Mouse (Mus musculus) right cerebral cortex, adult 18-20 months (tissue): ENCODE data around the gene Flt3l.
"Not testable (repeated sequence)": the region's sequence is repeated elsewhere in the genome, so short reads cannot be mapped to it uniquely, and the experiment has no call there.

Experiments
- DNase-seq: peaks from one replicate; pipeline ENCODE4 v3.0.0; 2022; ENCODE audit warnings: mixed read lengths

The Flt3l gene

DNA sequence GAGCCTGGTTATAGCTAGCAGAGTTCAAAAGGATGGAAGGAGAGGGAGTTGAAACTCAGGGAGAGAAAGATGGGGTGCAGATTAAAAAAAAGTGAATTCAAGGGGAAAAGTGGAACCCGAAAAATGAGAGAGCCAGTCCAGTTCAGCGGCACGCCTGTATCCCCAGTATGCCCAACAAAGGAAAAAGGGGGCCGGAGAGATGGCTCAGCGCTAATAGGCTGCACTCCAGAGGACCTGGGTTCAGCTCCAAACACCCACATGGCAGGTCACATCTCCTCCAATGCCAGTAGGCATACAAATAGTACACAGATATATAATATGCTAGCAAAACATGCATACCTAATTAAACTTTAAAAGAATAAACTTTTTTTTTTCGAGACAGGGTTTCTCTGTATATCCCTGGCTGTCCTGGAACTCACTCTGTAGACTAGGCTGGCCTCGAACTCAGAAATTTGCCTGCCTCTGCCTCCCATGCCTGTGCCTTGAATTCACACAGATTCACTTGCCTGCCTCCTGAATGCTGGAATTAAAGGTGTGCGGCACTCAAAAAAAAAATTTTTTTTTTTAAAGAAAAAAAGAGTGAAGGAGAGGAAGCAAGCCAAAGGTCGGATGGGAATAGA lies 26.9 kb upstream of the Flt3l start:
- no peak for DNase-seq

DNA sequence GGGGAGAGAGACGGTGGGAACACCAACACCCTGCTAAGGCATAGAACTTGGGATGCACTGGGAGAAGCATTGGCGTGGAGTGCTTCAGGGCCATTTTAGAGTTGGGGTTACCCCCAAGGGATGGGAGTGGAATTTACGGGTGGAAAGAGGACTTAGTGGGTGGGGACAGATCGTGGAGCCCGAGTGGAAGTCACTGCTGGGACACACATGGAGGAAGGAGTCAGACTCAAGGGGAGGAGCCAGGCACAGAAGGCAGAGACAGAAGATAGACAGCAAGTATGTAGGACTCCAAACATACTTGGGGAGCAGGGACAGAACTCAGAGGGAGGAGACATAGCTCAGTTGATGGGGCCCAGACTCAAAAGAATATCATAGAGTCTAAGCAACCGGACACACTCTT lies 26.3 kb upstream of the Flt3l start:
- DNase-seq: no peak

DNA sequence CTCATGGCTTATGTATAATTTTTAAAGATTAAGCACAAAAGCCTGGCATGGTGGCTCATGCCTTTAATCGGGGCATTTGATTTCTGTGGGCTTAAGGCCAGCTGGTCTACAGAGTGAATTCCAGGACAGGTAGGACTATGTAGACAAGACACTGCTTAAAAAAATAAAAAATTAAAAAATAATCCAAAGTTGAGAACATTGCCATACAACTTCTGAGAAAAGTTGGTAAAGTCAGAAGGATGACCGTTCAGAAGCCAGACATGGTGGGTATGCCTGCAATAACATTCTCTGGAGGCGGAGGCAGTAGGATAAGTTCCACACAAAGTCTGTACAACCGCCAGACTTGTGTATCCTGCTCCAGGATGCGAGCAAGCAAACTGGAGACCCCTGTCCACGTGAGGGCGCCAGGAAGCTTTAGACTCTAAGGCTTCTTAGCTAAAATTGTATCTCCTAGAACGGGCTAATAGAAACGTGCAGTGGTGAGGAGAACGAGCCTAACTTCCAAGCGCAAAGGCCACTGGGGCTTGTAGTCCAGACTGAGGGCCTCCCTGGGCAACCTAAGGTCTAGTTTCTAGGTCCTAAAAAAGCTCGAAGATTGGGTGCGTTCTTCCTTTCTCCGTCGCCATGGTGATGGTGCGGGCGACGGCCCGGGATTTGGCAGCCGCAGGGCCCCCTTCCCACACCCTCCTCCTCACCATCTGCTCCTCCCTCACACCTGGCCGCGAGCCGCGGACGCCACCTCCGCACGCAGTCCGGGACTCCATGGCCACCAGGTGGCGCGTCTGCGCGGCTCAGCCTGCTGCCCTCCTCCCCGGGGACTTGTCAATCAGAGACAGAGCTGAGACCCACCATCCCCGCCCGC lies 25.6 kb upstream of the Flt3l start:
- peak; percentile 94 for DNase-seq

DNA sequence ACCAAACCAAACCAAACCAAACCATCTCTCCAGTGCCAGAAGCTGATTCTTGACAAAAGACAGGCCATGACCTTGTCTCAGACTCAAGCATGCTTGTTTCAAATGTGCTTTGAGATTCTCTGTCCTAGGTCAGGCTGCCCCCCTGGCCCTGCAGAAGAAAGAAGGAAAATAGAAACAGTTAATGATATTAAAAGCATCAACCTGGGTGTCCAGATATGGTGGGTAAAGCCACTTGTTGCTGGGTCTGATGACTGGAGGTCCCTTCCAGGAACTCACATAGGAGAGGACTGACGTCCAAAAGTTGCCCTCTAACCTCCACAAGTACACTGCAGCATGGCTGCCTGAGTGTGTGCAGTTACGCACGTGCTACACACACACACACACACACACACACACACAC lies 24.6 kb upstream of the Flt3l start:
- DNase-seq: no peak

DNA sequence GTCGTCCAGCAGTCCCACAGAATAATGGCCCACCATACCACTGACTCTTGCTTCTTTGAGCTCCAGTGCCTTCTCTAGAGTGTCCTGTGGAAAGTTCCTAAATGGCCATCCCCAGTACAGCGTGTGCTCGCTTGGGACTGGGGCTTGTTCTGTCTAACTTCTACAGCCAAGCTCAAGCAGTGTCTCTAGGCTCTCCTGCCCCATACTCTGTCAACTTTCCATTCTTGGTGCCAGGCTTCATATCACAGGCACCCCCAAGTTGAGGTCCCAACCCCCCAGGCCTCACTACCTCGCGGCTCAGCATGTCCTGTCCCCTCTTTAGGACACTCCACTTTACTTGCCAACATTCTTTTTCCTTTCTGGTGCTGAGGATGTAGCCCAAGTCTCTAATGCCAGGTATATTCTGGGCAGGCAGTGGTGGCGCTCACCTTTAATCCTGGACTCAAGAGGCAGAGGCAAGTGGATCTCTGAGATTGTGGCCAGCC lies 24.1 kb upstream of the Flt3l start:
- DNase-seq: no peak

GRCm38 (mm10) chr7:45158991-45159390 lies 22.8 kb upstream of the Flt3l start:
- no peak for DNase-seq

- DNase-seq: peak; percentile 75
Measured at GRCm38 (mm10) chr7:45157459-45157858, 21.2 kb upstream of the Flt3l start.

DNA sequence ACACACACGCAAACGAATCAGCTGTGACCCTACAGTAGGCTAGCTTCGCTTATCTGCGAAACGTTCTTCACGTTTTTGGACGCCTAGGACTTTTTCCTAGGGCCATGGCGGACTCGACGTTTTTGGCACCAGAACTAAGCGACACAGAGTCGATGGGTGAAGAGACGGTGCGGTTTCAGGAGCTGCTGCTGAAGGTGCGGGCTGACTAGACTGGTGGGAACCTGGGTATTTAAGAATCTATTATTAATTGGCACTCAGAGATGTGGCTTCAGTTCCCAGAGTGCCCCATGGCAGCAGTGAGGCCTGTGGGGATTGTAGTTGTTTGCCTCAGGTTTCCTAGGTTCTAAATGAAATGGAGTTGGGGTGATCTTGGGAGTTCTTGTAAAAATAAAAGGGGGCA lies 20.0 kb upstream of the Flt3l start:
- no peak for DNase-seq

DNA sequence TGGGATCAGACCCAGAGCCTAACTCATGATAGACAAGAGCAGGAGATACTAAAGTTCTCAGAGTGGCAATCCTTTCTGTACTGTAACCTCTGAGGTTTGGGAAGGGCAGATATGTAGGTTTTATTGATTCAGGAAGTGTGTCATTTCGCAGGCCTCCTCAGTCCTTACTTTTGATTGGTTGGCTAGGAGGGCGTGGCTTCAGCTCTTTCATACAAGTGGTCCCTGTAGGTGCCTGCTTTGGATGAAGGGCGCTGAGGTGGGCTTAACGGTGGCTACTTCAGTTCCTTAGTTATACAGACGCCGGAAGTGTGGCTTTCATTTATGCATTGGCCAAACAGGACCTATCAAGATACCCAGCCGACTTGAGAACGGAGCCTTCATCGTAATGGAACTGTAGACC lies 19.4 kb upstream of the Flt3l start:
- no peak for DNase-seq

DNA sequence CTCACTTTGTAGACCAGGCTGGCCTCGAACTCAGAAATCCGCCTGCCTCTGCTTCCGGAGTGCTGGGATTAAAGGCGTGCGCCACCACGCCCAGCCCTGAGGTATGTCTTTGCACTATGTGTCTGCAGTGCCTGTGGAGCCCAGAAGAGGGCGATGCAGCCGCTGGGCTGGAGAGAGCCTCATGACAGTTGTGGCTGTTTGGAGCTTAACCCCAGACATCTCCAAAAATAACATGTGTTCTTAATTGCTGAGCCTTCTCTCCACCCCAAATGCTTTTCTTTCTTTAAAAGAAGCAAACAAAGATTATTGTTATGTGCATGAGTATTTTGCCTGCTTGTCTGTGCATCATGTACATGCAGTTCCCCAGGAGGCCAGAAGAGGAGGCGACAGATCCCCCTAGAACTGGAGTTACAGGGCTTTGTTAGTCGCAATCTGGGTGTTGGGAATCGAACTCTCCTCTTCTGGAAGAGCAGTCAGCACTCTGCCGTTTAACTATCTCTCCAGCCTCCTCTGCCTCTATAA lies 18.8 kb upstream of the Flt3l start:
- DNase-seq: no peak

DNA sequence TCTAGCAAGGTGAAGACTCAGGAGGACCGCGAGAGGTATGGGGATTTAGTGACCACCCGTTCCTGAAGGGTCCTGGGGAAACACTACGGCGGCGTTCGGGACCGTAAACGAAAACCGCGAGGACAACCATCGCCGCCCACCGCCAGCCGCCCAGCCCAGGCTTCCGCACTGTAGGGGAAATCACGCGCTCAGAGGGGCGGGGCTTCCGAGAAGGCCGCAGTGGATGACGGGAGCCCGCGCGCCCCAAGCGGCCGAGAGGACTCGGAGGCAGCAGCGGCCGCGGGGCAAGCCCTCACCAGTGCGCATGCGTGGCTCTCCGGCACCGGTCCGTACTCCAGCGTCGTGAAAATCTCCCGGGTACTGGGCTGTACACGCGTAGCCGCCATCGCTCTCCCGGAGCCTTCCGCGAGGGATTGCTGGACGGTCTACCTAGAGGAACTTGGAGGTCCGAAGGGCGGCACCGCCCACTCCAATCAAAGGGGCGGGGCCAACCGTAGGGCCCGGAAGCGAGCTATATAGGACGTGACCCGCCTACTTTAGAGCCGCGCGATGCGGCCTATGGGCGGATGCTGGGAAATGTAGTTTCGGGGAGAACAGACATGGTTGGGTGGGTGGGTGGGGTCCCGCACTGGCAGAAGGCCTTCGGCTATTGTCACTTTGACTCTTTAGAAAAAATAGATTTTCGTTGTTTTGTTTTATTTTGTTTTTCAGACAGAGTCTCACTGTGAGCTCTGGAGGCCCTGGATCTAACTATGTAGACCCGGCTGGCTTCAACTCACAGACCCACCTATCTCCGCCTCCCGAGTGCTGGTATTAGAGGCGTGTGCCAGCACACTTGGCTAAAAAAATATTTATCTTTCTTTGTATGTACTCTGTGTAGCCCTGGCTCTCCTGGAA lies 18.1 kb upstream of the Flt3l start, which contains the start of the genes Pih1d1 and Aldh16a1:
Gene Pih1d1 (plus strand): TSS at position 208 of the 897 bp plus-strand sequence.
Gene Aldh16a1 (minus strand): TSS at position 489 of the 897 bp plus-strand sequence.
- peak; percentile 97 for DNase-seq

DNA sequence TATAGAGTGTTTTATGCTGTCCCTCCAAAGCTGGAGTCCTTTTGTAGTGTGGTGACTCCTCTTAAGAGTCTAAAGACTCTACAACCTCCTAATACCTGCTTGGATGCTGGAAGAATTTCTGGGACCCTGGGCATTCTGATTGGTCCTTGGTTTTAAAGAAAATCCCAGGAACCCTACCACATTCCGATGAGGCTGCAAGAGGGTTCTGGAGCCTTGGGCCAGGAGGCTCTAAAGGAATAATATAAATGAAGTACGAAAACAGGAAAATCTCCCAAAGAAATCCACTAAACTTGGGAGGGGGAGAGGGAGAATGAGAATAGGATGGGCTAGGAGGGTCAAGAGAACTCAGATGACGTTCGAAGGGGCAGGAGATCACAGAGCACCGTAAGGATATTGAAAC lies 17.4 kb upstream of the Flt3l start:
- DNase-seq: no peak

GRCm38 (mm10) chr7:45153052-45153451 lies 16.8 kb upstream of the Flt3l start:
- not testable (repeated sequence) for DNase-seq

DNA sequence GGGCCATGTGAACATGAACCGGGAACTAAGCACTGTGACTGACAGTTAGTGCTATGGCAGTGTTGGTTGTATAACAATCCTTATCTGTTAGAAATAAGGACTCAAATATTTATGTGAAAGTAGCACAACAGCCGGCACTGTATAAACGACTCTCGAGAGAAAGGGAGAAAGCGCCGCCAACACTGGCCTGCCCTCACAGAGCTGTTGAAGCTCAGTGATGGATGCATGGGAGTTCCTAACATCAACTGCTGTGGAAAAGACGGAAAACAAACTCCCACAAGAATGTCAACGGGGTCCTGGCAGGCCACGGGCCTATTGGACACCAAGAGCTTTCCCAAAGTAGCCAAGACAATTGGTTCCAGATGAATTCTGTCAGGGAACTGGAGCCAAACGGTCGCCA lies 15.1 kb upstream of the Flt3l start:
- DNase-seq: no peak

DNA sequence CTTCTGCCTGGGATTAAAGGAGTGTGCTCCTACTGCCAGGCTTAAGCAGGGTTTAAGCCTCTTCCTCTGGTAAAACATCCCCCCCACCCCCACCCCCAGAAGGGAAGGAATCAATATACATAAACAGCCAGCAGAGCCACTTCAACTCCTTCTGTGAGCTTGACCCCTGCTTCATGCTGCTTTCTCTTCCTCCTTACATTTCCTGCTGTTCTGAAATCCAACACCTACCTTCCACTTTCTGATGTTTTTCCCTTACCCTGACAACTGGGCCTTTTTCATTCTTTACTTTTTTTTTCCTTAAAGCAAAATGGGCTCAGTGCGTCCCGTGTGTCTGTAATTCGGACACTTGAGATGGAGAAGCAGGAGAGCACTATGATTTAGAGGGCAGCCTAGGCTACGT lies 14.1 kb upstream of the Flt3l start:
- DNase-seq: no peak

DNA sequence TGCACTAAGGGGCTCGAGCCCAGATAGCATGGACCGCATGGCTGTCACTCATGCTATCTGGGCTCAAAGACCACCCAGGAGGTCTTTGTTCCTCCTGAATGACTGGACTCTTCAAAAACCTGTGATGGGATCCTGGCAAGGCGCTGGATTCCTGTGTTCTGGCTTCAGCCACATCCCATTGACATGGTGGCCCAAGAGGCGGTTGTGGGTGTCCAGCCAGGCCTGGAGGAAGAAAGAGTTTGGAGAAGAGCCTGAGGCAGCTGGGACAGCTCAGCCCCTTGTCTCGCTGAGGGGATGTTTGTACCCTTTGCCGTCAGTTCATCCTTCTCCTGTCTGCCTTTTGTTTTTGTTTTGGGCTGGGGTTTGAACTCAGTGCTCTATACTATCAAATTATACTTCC lies 13.3 kb upstream of the Flt3l start:
- no peak for DNase-seq

GRCm38 (mm10) chr7:45148534-45149098 lies 12.4 kb upstream of the Flt3l start:
- no peak for DNase-seq

GRCm38 (mm10) chr7:45147899-45148298 lies 11.7 kb upstream of the Flt3l start:
- no peak for DNase-seq

GRCm38 (mm10) chr7:45147267-45147666 lies 11.0 kb upstream of the Flt3l start:
- no peak for DNase-seq

DNA sequence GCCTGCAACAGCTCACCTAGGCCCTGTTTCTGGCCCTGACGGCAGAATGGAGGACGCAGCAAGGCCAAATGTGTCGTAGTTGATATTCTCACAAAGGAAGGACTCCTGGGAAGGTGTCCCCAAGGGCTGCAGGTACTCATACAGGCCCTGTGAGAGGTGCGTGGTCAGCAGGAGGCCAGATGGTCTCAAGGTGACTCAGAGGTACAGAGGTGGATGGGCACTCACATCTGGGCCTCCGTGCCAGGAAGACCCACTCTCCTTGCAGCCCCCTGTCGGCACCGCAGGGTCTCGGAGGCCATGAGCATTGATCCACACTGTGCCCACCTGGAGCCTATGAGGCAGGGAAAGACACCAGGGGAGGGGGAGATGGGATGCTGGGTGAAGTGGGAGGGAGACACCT lies 9.2 kb upstream of the Flt3l start:
- DNase-seq: no peak

DNA sequence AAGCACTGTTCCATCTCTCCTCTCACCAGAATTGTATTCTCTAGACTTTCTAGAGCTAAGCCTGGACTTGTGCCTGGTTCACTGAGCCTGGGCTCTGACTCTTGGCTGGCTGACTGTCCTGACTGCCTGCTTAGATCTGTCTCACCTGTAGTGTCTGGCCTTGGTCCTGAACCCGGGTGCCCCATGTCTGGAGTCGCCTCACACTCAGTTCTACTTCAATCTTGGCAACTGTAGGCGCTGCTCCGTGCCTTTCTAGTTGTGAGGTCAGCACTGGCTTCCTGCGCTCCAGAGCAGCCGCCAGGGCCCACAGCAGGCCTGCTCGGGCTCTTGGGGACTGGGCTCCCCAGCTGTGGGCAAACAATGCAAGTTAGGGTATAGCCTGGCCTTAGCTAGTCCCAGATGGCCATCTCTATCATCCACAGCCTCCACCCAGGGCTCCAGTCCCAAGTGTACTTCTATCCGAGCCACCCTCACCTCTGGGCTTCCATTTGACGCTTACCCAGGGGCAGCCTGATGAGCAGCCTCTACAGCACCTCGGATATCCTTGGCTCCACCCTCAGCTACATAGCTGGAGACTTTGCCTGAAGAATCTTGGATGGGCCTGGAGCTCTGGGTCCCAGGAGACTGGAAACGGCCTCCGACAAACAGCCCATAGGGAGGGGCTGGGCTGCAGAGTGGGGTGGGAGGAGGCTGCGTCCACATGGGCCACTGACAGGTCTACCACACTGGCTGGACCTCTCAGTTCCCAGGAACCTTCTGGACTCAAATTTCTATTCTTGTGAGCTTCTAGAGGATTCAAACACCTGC lies 8.3 kb upstream of the Flt3l start:
- DNase-seq: no peak

DNA sequence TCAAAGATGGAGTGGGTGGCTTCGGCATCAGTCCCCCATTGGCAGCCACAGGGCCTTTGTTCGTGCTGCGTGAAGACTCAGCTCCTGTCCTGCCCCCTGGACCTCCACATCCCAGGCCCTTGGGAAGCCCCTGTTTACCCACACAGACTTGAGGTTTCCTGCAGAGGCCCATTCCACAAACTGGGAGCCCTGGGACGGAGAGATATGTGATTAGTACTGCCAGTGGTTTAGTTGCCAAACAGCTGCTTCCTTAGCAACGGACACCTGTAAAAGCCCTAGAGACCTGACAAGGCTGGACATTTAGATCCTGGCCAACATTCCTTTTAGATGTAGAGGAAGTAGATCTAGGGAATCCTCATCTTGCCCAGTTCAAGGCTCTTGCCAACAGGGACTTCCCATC lies 5.7 kb upstream of the Flt3l start:
- no peak for DNase-seq
